Mouse (Mus musculus) ES-Bruce4 (cell line): ENCODE measurements around the gene Ipo9. TPM values are rescaled to one million over a fixed set of nuclear protein-coding genes. Genes with fewer than 3 reads are reported as not detected.
"Not testable (repeated sequence)": the region's sequence is repeated elsewhere in the genome, so short reads cannot be mapped to it uniquely, and the experiment has no call there.

Experiments
- H3K27ac ChIP-seq: 2 replicates; pipeline ENCODE4 v1.5.1; 2012; ENCODE audit warnings: low read length, inconsistent platforms; ENCODE audit not compliant: insufficient read depth
- H3K27me3 ChIP-seq: 2 replicates; pipeline ENCODE4 v1.6.1; 2012; ENCODE audit warnings: mild to moderate bottlenecking, low read length, inconsistent platforms; ENCODE audit not compliant: control insufficient read depth, poor library complexity, insufficient read depth, severe bottlenecking
- H3K36me3 ChIP-seq: 2 replicates; pipeline ENCODE4 v1.6.1; 2012; ENCODE audit warnings: inconsistent platforms, mild to moderate bottlenecking, low read length, moderate library complexity; ENCODE audit not compliant: control insufficient read depth, poor library complexity, insufficient read depth, severe bottlenecking
- H3K4me1 ChIP-seq: one replicate; pipeline ENCODE4 v1.8.1; 2011; ENCODE audit warnings: low read length; ENCODE audit not compliant: control insufficient read depth, insufficient read depth
- H3K4me3 ChIP-seq: 2 replicates; pipeline ENCODE4 v1.5.1; 2011; ENCODE audit warnings: low read depth, mild to moderate bottlenecking, low read length
- H3K9ac ChIP-seq: 2 replicates; pipeline ENCODE4 v1.6.1; 2012; ENCODE audit warnings: low read depth, mild to moderate bottlenecking, inconsistent platforms; ENCODE audit not compliant: poor library complexity, severe bottlenecking
- H3K9me3 ChIP-seq: replicated peaks from 2 replicates; pipeline ENCODE4 v1.6.1; 2012; ENCODE audit warnings: mild to moderate bottlenecking, low read length, inconsistent platforms; ENCODE audit not compliant: control insufficient read depth, poor library complexity, insufficient read depth, severe bottlenecking
- CTCF ChIP-seq: IDR thresholded peaks from one replicate; pipeline ENCODE4 v1.8.1; 2011; ENCODE audit warnings: low read depth, low read length
- EP300 ChIP-seq: IDR thresholded peaks from 2 replicates; pipeline ENCODE4 v1.6.1; 2011; ENCODE audit warnings: low read depth, low read length; ENCODE audit not compliant: insufficient read depth
- POLR2A ChIP-seq: IDR thresholded peaks from one replicate; pipeline ENCODE4 v1.8.1; 2011; ENCODE audit warnings: low read length; ENCODE audit not compliant: insufficient read depth
- polyA plus RNA-seq: library from polyadenylated mRNA; stranded (reverse); fragments of >200 nt; gene quantifications from 2 replicates; pipeline ENCODE4 v1.2.4, GENCODE M21; 2011; ENCODE audit warnings: low read depth; ENCODE audit not compliant: missing spikeins, insufficient read depth, insufficient read length

Gene Ipo9
- polyA plus RNA-seq, 1 experiment, result 123 TPM

- no peaks in the 10 kb centered on the region for H3K27me3 ChIP-seq
- H3K9me3 ChIP-seq, result no peaks in the 10 kb centered on the region
- H3K4me3 ChIP-seq, result no peak overlapping the region
- H3K27ac ChIP-seq, result no peak overlapping the region; the same call in 1 of the 2 replicates
- TF ChIP-seq CTCF, result no peak
- TF ChIP-seq POLR2A, result no peak
- no peak for TF ChIP-seq EP300
- H3K4me1 ChIP-seq, result no peaks in the 10 kb centered on the region
- no peak overlapping the region for H3K9ac ChIP-seq
- peaks cover 84% of the 10 kb centered on the region for H3K36me3 ChIP-seq
Observed at GRCm38 (mm10) chr1:135405356-135405755, 24.9 kb downstream of the Ipo9 start.

GRCm38 (mm10) chr1:135401452-135402110 is 28.7 kb downstream of the Ipo9 start:
- H3K4me3 ChIP-seq, result no peak overlapping the region
- TF ChIP-seq CTCF (no peak), EP300 (no peak), POLR2A (no peak)
- no peaks in the 10 kb centered on the region for H3K9me3 ChIP-seq
- H3K27me3 ChIP-seq, result no peaks in the 10 kb centered on the region
- no peak overlapping the region for H3K9ac ChIP-seq
- H3K36me3 ChIP-seq, result peaks cover 80% of the 10 kb centered on the region
- no peaks in the 10 kb centered on the region for H3K4me1 ChIP-seq
- no peak overlapping the region for H3K27ac ChIP-seq

GRCm38 (mm10) chr1:135399466-135399865 is 30.8 kb downstream of the Ipo9 start:
- no peaks in the 10 kb centered on the region for H3K4me1 ChIP-seq
- peaks cover 62% of the 10 kb centered on the region for H3K36me3 ChIP-seq
- H3K9me3 ChIP-seq, result no peaks in the 10 kb centered on the region
- TF ChIP-seq EP300, result no peak
- no peak for TF ChIP-seq POLR2A
- no peak for TF ChIP-seq CTCF
- H3K27me3 ChIP-seq, result no peaks in the 10 kb centered on the region
- no peak overlapping the region for H3K27ac ChIP-seq
- H3K4me3 ChIP-seq, result no peak overlapping the region
- no peak overlapping the region for H3K9ac ChIP-seq

GRCm38 (mm10) chr1:135385161-135385560 is 45.1 kb downstream of the Ipo9 start:
- Histone ChIP-seq H3K4me1 (no peaks in the 10 kb centered on the region), H3K36me3 (peaks cover 51% of the 10 kb centered on the region), H3K4me3 (no peak overlapping the region), H3K27me3 (no peaks in the 10 kb centered on the region), H3K27ac (no peak overlapping the region), H3K9ac (no peak overlapping the region), H3K9me3 (no peaks in the 10 kb centered on the region)
- TF ChIP-seq CTCF (no peak), EP300 (no peak), POLR2A (no peak)

GRCm38 (mm10) chr1:135384171-135384570 is 46.1 kb downstream of the Ipo9 start:
- Histone ChIP-seq H3K4me3 (no peak overlapping the region), H3K4me1 (no peaks in the 10 kb centered on the region), H3K36me3 (peaks cover 45% of the 10 kb centered on the region), H3K27me3 (no peaks in the 10 kb centered on the region), H3K9ac (no peak overlapping the region), H3K27ac (no peak overlapping the region), H3K9me3 (no peaks in the 10 kb centered on the region)
- TF ChIP-seq CTCF (no peak), POLR2A (no peak), EP300 (no peak)

GRCm38 (mm10) chr1:135381560-135381959 is 48.7 kb downstream of the Ipo9 start:
- TF ChIP-seq CTCF, result peak; percentile 43
- not testable (repeated sequence) for H3K9ac ChIP-seq, H3K9me3 ChIP-seq, H3K27ac ChIP-seq, H3K27me3 ChIP-seq, H3K4me3 ChIP-seq, H3K4me1 ChIP-seq
- H3K36me3 ChIP-seq, result peaks cover 21% of the 10 kb centered on the region
